Mouse (Mus musculus): ENCODE measurements around the gene Kazald1. TPM values are rescaled to one million over a fixed set of nuclear protein-coding genes. Genes with fewer than 3 reads are reported as not detected.

Kazald1 gene
- polyA plus RNA-seq, 1 experiment: 0.67 TPM

- H3K27me3 ChIP-seq (ENCODE audit: control insufficient read depth, insufficient read depth, low read length, poor library complexity, severe bottlenecking): peaks cover 5% of the 10 kb centered on the region; the same call in 1 of the 2 replicates
- no peak overlapping the region for H3K4me3 ChIP-seq (ENCODE audit: low read depth, low read length)
- H3K9me3 ChIP-seq (replicated peaks; ENCODE audit: control insufficient read depth, insufficient read depth, low read length, poor library complexity, severe bottlenecking): no peaks in the 10 kb centered on the region
- H3K27ac ChIP-seq (ENCODE audit: insufficient read depth, low read length): no peak overlapping the region
- H3K4me1 ChIP-seq (ENCODE audit: control insufficient read depth, insufficient read depth, low read length): peaks cover 2% of the 10 kb centered on the region
- H3K9ac ChIP-seq (ENCODE audit: low read depth, poor library complexity, severe bottlenecking): no peak overlapping the region
- H3K36me3 ChIP-seq (ENCODE audit: control insufficient read depth, insufficient read depth, low read length, poor library complexity, severe bottlenecking): no peaks in the 10 kb centered on the region
- TF ChIP-seq CTCF (IDR thresholded peaks at IDR 0.05; ENCODE audit: low read depth, low read length) (no peak), POLR2A (IDR thresholded peaks at IDR 0.05; ENCODE audit: insufficient read depth, low read length) (no peak), EP300 (IDR thresholded peaks at IDR 0.05; ENCODE audit: insufficient read depth, low read depth, low read length) (no peak)
These were observed 3.0 kb downstream of the Kazald1 start for GRCm38 (mm10) chr19:45077742-45078645.

- Histone ChIP-seq H3K9me3 (replicated peaks; ENCODE audit: control insufficient read depth, insufficient read depth, low read length, poor library complexity, severe bottlenecking) (no peaks in the 10 kb centered on the region), H3K27ac (ENCODE audit: insufficient read depth, low read length) (no peak overlapping the region), H3K36me3 (ENCODE audit: control insufficient read depth, insufficient read depth, low read length, poor library complexity, severe bottlenecking) (no peaks in the 10 kb centered on the region), H3K27me3 (ENCODE audit: control insufficient read depth, insufficient read depth, low read length, poor library complexity, severe bottlenecking) (peaks cover 5% of the 10 kb centered on the region; the same call in 1 of the 2 replicates), H3K4me1 (ENCODE audit: control insufficient read depth, insufficient read depth, low read length) (peaks cover 2% of the 10 kb centered on the region), H3K4me3 (ENCODE audit: low read depth, low read length) (no peak overlapping the region; the same call in 1 of the 2 replicates), H3K9ac (ENCODE audit: low read depth, poor library complexity, severe bottlenecking) (no peak overlapping the region)
- TF ChIP-seq CTCF (IDR thresholded peaks at IDR 0.05; ENCODE audit: low read depth, low read length): peak; percentile 0
- no peak for TF ChIP-seq POLR2A (IDR thresholded peaks at IDR 0.05; ENCODE audit: insufficient read depth, low read length)
These were observed 4.1 kb downstream of the Kazald1 start for GRCm38 (mm10) chr19:45078971-45079764.

GRCm38 (mm10) chr19:45079769-45080515, 4.9 kb downstream of the Kazald1 start:
- Histone ChIP-seq H3K27me3 (ENCODE audit: control insufficient read depth, insufficient read depth, low read length, poor library complexity, severe bottlenecking) (peaks cover 5% of the 10 kb centered on the region; the same call in 1 of the 2 replicates), H3K4me3 (ENCODE audit: low read depth, low read length) (peak overlapping the region; percentile 55), H3K4me1 (ENCODE audit: control insufficient read depth, insufficient read depth, low read length) (peaks cover 2% of the 10 kb centered on the region), H3K27ac (ENCODE audit: insufficient read depth, low read length) (no peak overlapping the region), H3K9ac (ENCODE audit: low read depth, poor library complexity, severe bottlenecking) (peak overlapping the region; percentile 12), H3K9me3 (replicated peaks; ENCODE audit: control insufficient read depth, insufficient read depth, low read length, poor library complexity, severe bottlenecking) (no peaks in the 10 kb centered on the region), H3K36me3 (ENCODE audit: control insufficient read depth, insufficient read depth, low read length, poor library complexity, severe bottlenecking) (no peaks in the 10 kb centered on the region)
- TF ChIP-seq CTCF (IDR thresholded peaks at IDR 0.05; ENCODE audit: low read depth, low read length) (no peak), POLR2A (IDR thresholded peaks at IDR 0.05; ENCODE audit: insufficient read depth, low read length) (no peak), EP300 (IDR thresholded peaks at IDR 0.05; ENCODE audit: insufficient read depth, low read depth, low read length) (no peak)

- no peaks in the 10 kb centered on the region for H3K9me3 ChIP-seq (replicated peaks; ENCODE audit: control insufficient read depth, insufficient read depth, low read length, poor library complexity, severe bottlenecking)
- TF ChIP-seq POLR2A (IDR thresholded peaks at IDR 0.05; ENCODE audit: insufficient read depth, low read length): no peak
- TF ChIP-seq CTCF (IDR thresholded peaks at IDR 0.05; ENCODE audit: low read depth, low read length): no peak
- no peak for TF ChIP-seq EP300 (IDR thresholded peaks at IDR 0.05; ENCODE audit: insufficient read depth, low read depth, low read length)
- H3K4me3 ChIP-seq (ENCODE audit: low read depth, low read length): peak overlapping the region; percentile 55
- H3K27me3 ChIP-seq (ENCODE audit: control insufficient read depth, insufficient read depth, low read length, poor library complexity, severe bottlenecking): peaks cover 5% of the 10 kb centered on the region; the same call in 1 of the 2 replicates
- no peak overlapping the region for H3K27ac ChIP-seq (ENCODE audit: insufficient read depth, low read length)
- H3K9ac ChIP-seq (ENCODE audit: low read depth, poor library complexity, severe bottlenecking): peak overlapping the region; percentile 12
- no peaks in the 10 kb centered on the region for H3K36me3 ChIP-seq (ENCODE audit: control insufficient read depth, insufficient read depth, low read length, poor library complexity, severe bottlenecking)
- H3K4me1 ChIP-seq (ENCODE audit: control insufficient read depth, insufficient read depth, low read length): peaks cover 2% of the 10 kb centered on the region
These were observed 5.7 kb downstream of the Kazald1 start for GRCm38 (mm10) chr19:45080711-45081110.

GRCm38 (mm10) chr19:45081279-45081678, 6.2 kb downstream of the Kazald1 start:
- H3K9ac ChIP-seq (ENCODE audit: low read depth, poor library complexity, severe bottlenecking): no peak overlapping the region
- TF ChIP-seq POLR2A (IDR thresholded peaks at IDR 0.05; ENCODE audit: insufficient read depth, low read length) (no peak), CTCF (IDR thresholded peaks at IDR 0.05; ENCODE audit: low read depth, low read length) (peak; percentile 89)
- H3K4me3 ChIP-seq (ENCODE audit: low read depth, low read length): peak overlapping the region; percentile 55
- H3K27ac ChIP-seq (ENCODE audit: insufficient read depth, low read length): no peak overlapping the region
- H3K27me3 ChIP-seq (ENCODE audit: control insufficient read depth, insufficient read depth, low read length, poor library complexity, severe bottlenecking): peaks cover 5% of the 10 kb centered on the region; the same call in 1 of the 2 replicates
- H3K4me1 ChIP-seq (ENCODE audit: control insufficient read depth, insufficient read depth, low read length): peaks cover 2% of the 10 kb centered on the region
- H3K36me3 ChIP-seq (ENCODE audit: control insufficient read depth, insufficient read depth, low read length, poor library complexity, severe bottlenecking): no peaks in the 10 kb centered on the region
- H3K9me3 ChIP-seq (replicated peaks; ENCODE audit: control insufficient read depth, insufficient read depth, low read length, poor library complexity, severe bottlenecking): no peaks in the 10 kb centered on the region
